Mouse (Mus musculus) C2C12 (cell line): Measurements from ENCODE around the gene Etv5. TPM values are rescaled to one million over a fixed set of nuclear protein-coding genes. Genes with fewer than 3 reads are reported as not detected.

Experiments
- H3K27me3 ChIP-seq: one replicate; pipeline ENCODE4 v1.6.1; 2011; ENCODE audit not compliant: control insufficient read depth, insufficient read depth, insufficient read length
- H3K36me3 ChIP-seq: one replicate; pipeline ENCODE4 v1.6.1; 2011; ENCODE audit not compliant: control insufficient read depth, insufficient read depth
- H3K4me3 ChIP-seq: one replicate; pipeline ENCODE4 v1.5.1; 2011; ENCODE audit warnings: mild to moderate bottlenecking, control low read depth; ENCODE audit not compliant: poor library complexity, insufficient read depth, severe bottlenecking
- H3K79me2 ChIP-seq: one replicate; pipeline ENCODE4 v1.6.1; 2011; ENCODE audit not compliant: control insufficient read depth, insufficient read depth
- H3K79me3 ChIP-seq: one replicate; pipeline ENCODE4 v1.6.1; 2011; ENCODE audit warnings: low read depth, control low read depth
- H3ac ChIP-seq: one replicate; pipeline ENCODE3; 2011; ENCODE audit warnings: low read depth; ENCODE audit not compliant: control insufficient read depth, insufficient read length
- CEBPB ChIP-seq: IDR thresholded peaks from one replicate; pipeline ENCODE4 v1.6.1; 2011; ENCODE audit warnings: low read depth, mild to moderate bottlenecking, control low read depth, moderate library complexity
- CTCF ChIP-seq: IDR thresholded peaks from one replicate; pipeline ENCODE4 v1.5.1; 2011; ENCODE audit not compliant: control insufficient read depth, insufficient read depth, insufficient read length
- FOSL1 ChIP-seq: IDR thresholded peaks from one replicate; pipeline ENCODE4 v1.8.0; 2011; ENCODE audit warnings: mild to moderate bottlenecking, low read length; ENCODE audit not compliant: poor library complexity, insufficient read depth, severe bottlenecking
- MAX ChIP-seq: IDR thresholded peaks from one replicate; pipeline ENCODE4 v1.6.1; 2011; ENCODE audit warnings: mild to moderate bottlenecking, control low read depth
- MYOD1 ChIP-seq: IDR thresholded peaks from one replicate; pipeline ENCODE4 v1.6.1; 2011; ENCODE audit warnings: low read depth; ENCODE audit not compliant: control insufficient read depth, insufficient read length
- MYOG ChIP-seq: IDR thresholded peaks from one replicate; pipeline ENCODE4 v1.6.1; 2011; ENCODE audit not compliant: control insufficient read depth, insufficient read length; ENCODE audit errors: extremely low read depth
- USF1 ChIP-seq: IDR thresholded peaks from one replicate; pipeline ENCODE4 v1.6.1; 2011; ENCODE audit warnings: low read depth, mild to moderate bottlenecking, control low read depth, moderate library complexity
- polyA plus RNA-seq: library from polyadenylated mRNA; unstranded; fragments of >200 nt; fragmentation: generic; extraction: Trizol; gene quantifications from one replicate; pipeline ENCODE4 v1.2.1, GENCODE M21; 2012; ENCODE audit warnings: missing spikeins

The Etv5 gene
- polyA plus RNA-seq, 1 experiment = 10.2 TPM

GRCm38 (mm10) chr16:22348478-22349270 is 90.8 kb downstream of the Etv5 start:
- no peaks in the 10 kb centered on the region for H3K79me2 ChIP-seq
- no peak overlapping the region for H3K4me3 ChIP-seq
- H3K79me3 ChIP-seq = no peaks in the 10 kb centered on the region
- no peaks in the 10 kb centered on the region for H3K27me3 ChIP-seq
- TF ChIP-seq USF1 (no peak), MAX (no peak), CTCF (no peak), MYOD1 (no peak), CEBPB (no peak), FOSL1 (no peak), MYOG (no peak)
- H3K36me3 ChIP-seq = no peaks in the 10 kb centered on the region
- H3ac ChIP-seq = no peak overlapping the region

GRCm38 (mm10) chr16:22348014-22348413 is 91.5 kb downstream of the Etv5 start:
- Histone ChIP-seq H3ac (no peak overlapping the region), H3K27me3 (no peaks in the 10 kb centered on the region), H3K79me2 (no peaks in the 10 kb centered on the region)

GRCm38 (mm10) chr16:22341236-22341671 is 98.3 kb downstream of the Etv5 start:
- H3K79me3 ChIP-seq = no peaks in the 10 kb centered on the region
- H3ac ChIP-seq = no peak overlapping the region
- H3K79me2 ChIP-seq = no peaks in the 10 kb centered on the region
- no peaks in the 10 kb centered on the region for H3K36me3 ChIP-seq
- no peak overlapping the region for H3K4me3 ChIP-seq
- TF ChIP-seq MAX = no peak
- TF ChIP-seq FOSL1 = no peak
- no peak for TF ChIP-seq CEBPB
- no peak for TF ChIP-seq MYOG
- no peak for TF ChIP-seq CTCF
- TF ChIP-seq USF1 = no peak
- TF ChIP-seq MYOD1 = no peak
- no peaks in the 10 kb centered on the region for H3K27me3 ChIP-seq

More at GRCm38 (mm10) chr16:22348014-22348413, 91.5 kb downstream of the Etv5 start:
- Histone ChIP-seq H3K4me3 (no peak overlapping the region), H3K79me3 (no peaks in the 10 kb centered on the region), H3K36me3 (no peaks in the 10 kb centered on the region)
- TF ChIP-seq CEBPB (no peak), CTCF (no peak), USF1 (no peak), MAX (no peak), FOSL1 (no peak), MYOD1 (no peak), MYOG (no peak)

GRCm38 (mm10) chr16:22335781-22336180 is 103.7 kb downstream of the Etv5 start:
- Histone ChIP-seq H3ac (no peak overlapping the region), H3K79me2 (no peaks in the 10 kb centered on the region), H3K79me3 (no peaks in the 10 kb centered on the region), H3K4me3 (no peak overlapping the region), H3K27me3 (no peaks in the 10 kb centered on the region), H3K36me3 (no peaks in the 10 kb centered on the region)
- TF ChIP-seq FOSL1 = no peak
- no peak for TF ChIP-seq CEBPB
- no peak for TF ChIP-seq MAX
- TF ChIP-seq MYOG = no peak
- TF ChIP-seq CTCF = no peak
- TF ChIP-seq USF1 = no peak
- no peak for TF ChIP-seq MYOD1

Other genes with a start within 250 kb of the Etv5 start
- 63.9 TPM for gene Tra2b, start 173.7 kb downstream of the Etv5 start, polyA plus RNA-seq
- gene Dgkg, start 217.5 kb upstream of the Etv5 start, polyA plus RNA-seq = 0.01 TPM